Mouse (Mus musculus): ENCODE results near the gene Gga3.

DNA sequence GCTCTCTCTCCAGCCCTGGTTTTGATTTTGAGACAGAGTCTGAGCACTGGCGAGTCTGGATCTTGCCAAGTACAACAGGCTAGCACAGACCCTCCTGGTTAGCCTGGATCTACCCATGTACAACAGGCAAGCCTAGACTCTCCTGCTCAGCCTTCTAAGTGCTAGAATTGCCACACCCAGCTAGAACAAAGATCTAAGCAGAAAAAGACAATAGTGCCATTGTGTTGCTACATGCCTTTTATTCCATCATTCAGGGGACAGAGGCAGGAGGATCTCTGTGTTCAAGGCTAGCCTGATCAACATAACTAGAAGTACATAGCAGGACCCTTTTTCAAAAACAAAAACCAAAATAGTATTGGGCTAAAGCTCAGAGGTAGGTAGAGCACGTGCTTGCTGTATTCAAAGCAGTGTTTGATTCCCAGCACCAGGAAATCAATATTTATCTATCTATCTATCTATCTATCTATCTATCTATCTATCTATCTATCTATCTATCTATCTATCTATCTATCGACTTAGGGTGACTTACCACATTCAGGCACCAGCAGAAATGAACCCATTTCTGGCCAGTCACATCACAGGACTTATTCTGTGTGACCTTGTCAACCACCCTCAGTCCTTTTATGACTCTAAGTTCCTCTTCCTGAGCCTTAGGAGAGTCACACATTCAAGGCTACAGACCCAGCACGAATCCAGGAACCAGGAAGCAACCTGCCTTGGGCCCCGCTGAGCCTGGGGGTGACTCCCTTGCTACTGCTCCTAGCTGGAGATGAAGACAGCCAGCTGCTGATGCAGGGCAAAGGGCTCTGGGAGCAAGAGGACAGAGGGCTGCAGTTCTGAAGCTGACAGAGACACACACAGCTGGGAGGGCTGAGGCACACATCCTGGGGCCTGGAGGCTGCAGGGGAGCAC, 34.9 kb upstream of the Gga3 start:
- no peak for TF ChIP-seq CTCF (IDR thresholded peaks at IDR 0.05; ENCODE audit: extremely low read depth, insufficient read depth, insufficient read length, insufficient replicate concordance)
- TF ChIP-seq POLR2A (IDR thresholded peaks at IDR 0.05; ENCODE audit: low read depth, low read length): no peak
